Comparison of ENCODE assay signal across 19 mouse cellular contexts in genomic region chr5:4186815-4187214, GRCm38 (mm10).
"Had no signal": no experiment of that assay in that cellular context is flagged by ENCODE, and none has a peak within 500 bp of the region (broad histone marks: within the 10 kb centered on the region; RNA-seq: fewer than 3 reads in every experiment).

No protein-coding gene starts in this region.

- H3K27ac ChIP-seq: midbrain, embryonic 10.5 days; midbrain, embryonic 12.5 days; neural tube, embryonic 13.5 days; neural tube, embryonic 15.5 days had no signal

- H3K9me3 ChIP-seq: neural tube, embryonic 15.5 days had no signal

- ATAC-seq: midbrain, embryonic 16.5 days had no signal

- H3K4me1 ChIP-seq: midbrain, embryonic 10.5 days; midbrain, embryonic 12.5 days; neural tube, embryonic 13.5 days; neural tube, embryonic 15.5 days had no signal

- H3K36me3 ChIP-seq: midbrain, embryonic 10.5 days; midbrain, embryonic 12.5 days; neural tube, embryonic 13.5 days; neural tube, embryonic 15.5 days had no signal

- H3K27me3 ChIP-seq: midbrain, embryonic 12.5 days; neural tube, embryonic 13.5 days; neural tube, embryonic 15.5 days had no signal

- H3K4me2 ChIP-seq: lung, embryonic 14.5 days; midbrain, embryonic 12.5 days; neural tube, embryonic 13.5 days; neural tube, embryonic 15.5 days had no signal

- H3K4me3 ChIP-seq: midbrain, embryonic 10.5 days; midbrain, embryonic 12.5 days; myocyte; neural tube, embryonic 13.5 days; neural tube, embryonic 15.5 days had no signal

- DNase-seq: lung, adult 18-20 months; lung, embryonic 14.5 days; lung, postnatal 10 days; lung, postnatal 4 days; midbrain, embryonic 14.5 days; retina, postnatal 1 day; right cerebral cortex, adult 18-20 months; right cerebral cortex, postnatal 25 days; right cerebral cortex, postnatal 4 days; spleen, adult 18-20 months; thymus, adult 18-20 months; thymus, postnatal 14 days; thymus, postnatal 36 days had no signal

- H3K9ac ChIP-seq: lung, embryonic 14.5 days; midbrain, embryonic 12.5 days; neural tube, embryonic 13.5 days; neural tube, embryonic 15.5 days had no signal
